Mouse (Mus musculus): ENCODE results near the gene Mal. TPM values are rescaled to one million over a fixed set of nuclear protein-coding genes. Genes with fewer than 3 reads are reported as not detected.

The Mal gene
- polyA plus RNA-seq, 1 experiment from 2014 or later, result 1.3 TPM

DNA sequence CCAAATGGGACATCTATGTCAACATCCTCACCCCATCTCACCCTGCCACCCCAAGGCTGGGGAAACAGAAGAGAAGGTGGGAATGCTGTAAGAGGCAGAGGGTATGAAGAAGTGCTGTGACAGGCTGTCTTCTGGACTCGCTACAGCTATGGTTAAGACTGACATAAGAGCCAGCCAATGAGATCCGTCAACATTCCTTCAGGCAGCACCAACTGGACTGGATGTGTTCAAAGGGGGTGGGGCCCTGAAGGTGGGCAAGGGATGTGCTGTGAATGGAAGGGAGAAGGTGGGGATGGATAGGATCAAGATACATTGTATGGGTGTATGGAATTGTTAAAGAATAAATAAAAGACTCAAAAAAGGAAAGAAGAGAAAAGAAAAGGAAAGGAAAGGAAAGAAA lies 23.9 kb downstream of the Mal start:
- Histone ChIP-seq H3K4me1 (ENCODE audit: control insufficient read depth, insufficient read depth, low read length) (no peaks in the 10 kb centered on the region), H3K27me3 (ENCODE audit: control insufficient read depth, insufficient read depth, low read depth, low read length) (no peaks in the 10 kb centered on the region), H3K4me3 (ENCODE audit: low read depth, low read length) (no peak overlapping the region), H3K36me3 (ENCODE audit: control insufficient read depth, insufficient read depth, low read length) (no peaks in the 10 kb centered on the region), H3K9me3 (replicated peaks; ENCODE audit: control insufficient read depth, low read length, poor library complexity, severe bottlenecking) (no peaks in the 10 kb centered on the region), H3K27ac (ENCODE audit: low read length) (no peak overlapping the region), H3K9ac (ENCODE audit: low read depth, low read length) (no peak overlapping the region), H3K4me2 (ENCODE audit: low read length) (no peak overlapping the region)
- ATAC-seq, result no peak
- 66% methylated on average over 2 of the region's 2 CpGs for WGBS

DNA sequence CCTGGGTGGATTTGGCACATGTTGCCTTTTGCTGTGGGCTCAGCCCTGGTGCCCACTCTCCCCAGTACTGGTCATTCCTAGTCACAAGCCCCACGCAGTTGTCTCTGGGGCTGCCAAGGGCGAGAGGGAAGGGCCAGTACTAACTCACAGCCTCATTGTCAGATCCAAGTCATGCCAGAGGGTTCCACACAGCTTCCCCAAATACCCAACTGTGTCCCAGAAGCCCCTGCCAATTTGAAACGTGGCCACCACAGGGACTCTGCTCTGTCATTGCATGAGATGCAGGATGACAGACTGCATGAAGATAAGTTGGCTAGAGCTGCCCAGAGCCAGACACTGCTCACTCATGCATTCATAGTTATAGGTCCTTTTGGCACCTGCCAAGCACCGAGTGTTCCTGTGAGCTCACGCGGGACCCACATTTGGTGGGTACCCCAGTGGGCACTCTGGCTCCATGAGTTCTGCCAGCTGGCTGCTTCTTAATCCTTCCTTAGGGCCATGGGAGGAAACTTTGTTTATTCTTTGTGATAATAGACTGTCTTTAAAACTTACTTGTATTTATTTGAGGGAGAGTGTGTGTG lies 28.4 kb downstream of the Mal start:
- no peaks in the 10 kb centered on the region for H3K36me3 ChIP-seq (ENCODE audit: control insufficient read depth, insufficient read depth, low read length)
- no peak for ATAC-seq
- H3K9me3 ChIP-seq (replicated peaks; ENCODE audit: control insufficient read depth, low read length, poor library complexity, severe bottlenecking), result no peaks in the 10 kb centered on the region
- 75% methylated on average over 6 of the region's 6 CpGs for WGBS
- H3K4me2 ChIP-seq (ENCODE audit: low read length), result no peak overlapping the region
- no peak overlapping the region for H3K9ac ChIP-seq (ENCODE audit: low read depth, low read length)
- H3K27ac ChIP-seq (ENCODE audit: low read length), result no peak overlapping the region
- no peaks in the 10 kb centered on the region for H3K4me1 ChIP-seq (ENCODE audit: control insufficient read depth, insufficient read depth, low read length)
- no peaks in the 10 kb centered on the region for H3K27me3 ChIP-seq (ENCODE audit: control insufficient read depth, insufficient read depth, low read depth, low read length)
- H3K4me3 ChIP-seq (ENCODE audit: low read depth, low read length), result no peak overlapping the region

DNA sequence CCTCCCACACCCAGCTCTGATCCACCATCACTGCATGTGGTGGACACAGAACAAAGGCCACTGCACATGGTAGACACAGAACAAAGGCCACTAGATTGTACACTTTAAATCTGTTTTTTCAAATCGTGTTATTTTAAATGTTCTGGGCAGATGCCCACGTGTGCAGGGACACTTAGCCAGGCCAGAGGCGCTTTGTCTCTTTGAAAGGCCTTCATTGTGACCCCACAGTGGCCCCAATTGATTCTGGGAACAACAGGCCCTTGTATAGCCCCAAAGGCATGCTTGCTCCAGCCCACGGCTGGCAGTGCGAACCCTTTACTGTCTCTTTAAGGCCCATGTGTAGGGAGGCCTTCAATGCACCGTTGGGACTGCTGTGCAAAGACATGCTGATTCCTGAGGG lies 29.1 kb downstream of the Mal start:
- Histone ChIP-seq H3K36me3 (ENCODE audit: control insufficient read depth, insufficient read depth, low read length) (no peaks in the 10 kb centered on the region), H3K4me1 (ENCODE audit: control insufficient read depth, insufficient read depth, low read length) (no peaks in the 10 kb centered on the region), H3K9me3 (replicated peaks; ENCODE audit: control insufficient read depth, low read length, poor library complexity, severe bottlenecking) (no peaks in the 10 kb centered on the region), H3K27ac (ENCODE audit: low read length) (no peak overlapping the region), H3K4me3 (ENCODE audit: low read depth, low read length) (no peak overlapping the region), H3K9ac (ENCODE audit: low read depth, low read length) (no peak overlapping the region), H3K27me3 (ENCODE audit: control insufficient read depth, insufficient read depth, low read depth, low read length) (no peaks in the 10 kb centered on the region), H3K4me2 (ENCODE audit: low read length) (no peak overlapping the region)
- no peak for ATAC-seq
- WGBS, result 48% methylated on average over 6 of the region's 6 CpGs

DNA sequence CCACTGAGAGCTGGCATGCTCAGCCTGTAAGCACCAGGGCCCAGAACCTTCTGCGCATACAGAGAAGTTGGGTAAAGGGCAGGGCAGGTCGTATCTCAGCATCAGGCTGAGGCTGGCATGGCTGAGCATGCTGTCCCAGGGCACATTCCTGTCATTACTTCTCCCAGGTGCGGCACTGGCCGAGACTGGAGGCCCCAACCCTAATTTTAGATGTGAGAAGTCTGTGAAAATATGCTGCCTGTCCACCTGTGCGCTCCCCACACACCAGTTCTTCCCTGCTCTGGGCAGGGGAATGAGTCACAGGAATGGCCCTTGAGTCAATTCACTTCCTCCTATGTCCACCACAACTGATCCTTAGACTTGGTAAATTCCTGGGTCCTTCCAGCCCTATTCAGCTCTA lies 30.8 kb downstream of the Mal start:
- H3K4me2 ChIP-seq (ENCODE audit: low read length), result no peak overlapping the region
- no peaks in the 10 kb centered on the region for H3K27me3 ChIP-seq (ENCODE audit: control insufficient read depth, insufficient read depth, low read depth, low read length)
- H3K9ac ChIP-seq (ENCODE audit: low read depth, low read length), result no peak overlapping the region
- no peak for ATAC-seq
- 84% methylated on average over 5 of the region's 5 CpGs for WGBS
- H3K4me3 ChIP-seq (ENCODE audit: low read depth, low read length), result no peak overlapping the region
- H3K27ac ChIP-seq (ENCODE audit: low read length), result no peak overlapping the region
- H3K9me3 ChIP-seq (replicated peaks; ENCODE audit: control insufficient read depth, low read length, poor library complexity, severe bottlenecking), result no peaks in the 10 kb centered on the region
- H3K4me1 ChIP-seq (ENCODE audit: control insufficient read depth, insufficient read depth, low read length), result no peaks in the 10 kb centered on the region
- no peaks in the 10 kb centered on the region for H3K36me3 ChIP-seq (ENCODE audit: control insufficient read depth, insufficient read depth, low read length)

DNA sequence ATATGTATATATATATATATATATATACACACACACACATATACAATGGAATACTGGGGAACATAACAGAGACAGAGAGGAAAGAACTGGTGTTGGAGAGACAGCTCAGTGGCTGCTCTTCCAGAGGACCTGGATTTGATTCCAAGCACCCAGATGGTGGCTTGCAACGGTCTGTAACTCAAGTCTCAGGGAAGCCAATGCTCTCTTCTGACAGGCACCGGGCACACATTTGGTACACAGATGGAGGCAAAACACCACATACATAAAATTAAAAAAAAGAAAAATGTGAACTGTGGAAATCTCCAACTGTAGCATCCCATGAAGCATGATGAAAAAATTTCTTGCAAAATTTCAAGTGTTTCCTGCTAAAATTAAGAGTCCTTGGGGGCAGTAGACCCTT lies 31.7 kb downstream of the Mal start:
- H3K9me3 ChIP-seq (replicated peaks; ENCODE audit: control insufficient read depth, low read length, poor library complexity, severe bottlenecking), result no peaks in the 10 kb centered on the region
- no peak overlapping the region for H3K4me3 ChIP-seq (ENCODE audit: low read depth, low read length)
- H3K4me2 ChIP-seq (ENCODE audit: low read length), result no peak overlapping the region
- no peak overlapping the region for H3K9ac ChIP-seq (ENCODE audit: low read depth, low read length)
- H3K36me3 ChIP-seq (ENCODE audit: control insufficient read depth, insufficient read depth, low read length), result no peaks in the 10 kb centered on the region
- H3K27ac ChIP-seq (ENCODE audit: low read length), result no peak overlapping the region
- WGBS, result 87% methylated on average over 2 of the region's 2 CpGs
- ATAC-seq, result no peak
- H3K4me1 ChIP-seq (ENCODE audit: control insufficient read depth, insufficient read depth, low read length), result no peaks in the 10 kb centered on the region
- H3K27me3 ChIP-seq (ENCODE audit: control insufficient read depth, insufficient read depth, low read depth, low read length), result no peaks in the 10 kb centered on the region

DNA sequence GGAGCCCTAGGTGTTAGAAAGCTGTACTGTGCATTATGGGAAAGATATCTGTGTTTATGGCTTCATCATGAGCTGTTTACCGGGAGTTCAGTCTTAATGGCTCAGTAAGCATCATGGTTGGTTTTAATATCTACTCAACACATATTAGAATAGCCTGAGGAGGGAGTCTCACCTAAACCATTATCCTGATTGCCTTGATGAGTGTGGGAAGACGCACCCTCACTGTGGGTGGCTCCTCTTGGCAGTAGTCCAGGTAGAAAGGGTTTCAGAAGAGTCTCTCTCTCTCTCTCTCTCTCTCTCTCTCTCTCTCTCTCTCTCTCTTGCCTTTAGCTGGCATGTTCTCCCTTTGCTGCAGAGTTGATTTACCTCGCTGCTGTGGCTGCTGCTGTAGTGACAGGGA lies 34.4 kb downstream of the Mal start:
- WGBS, result 41% methylated on average over 3 of the region's 3 CpGs
- Histone ChIP-seq H3K4me1 (ENCODE audit: control insufficient read depth, insufficient read depth, low read length) (no peaks in the 10 kb centered on the region), H3K27ac (ENCODE audit: low read length) (no peak overlapping the region), H3K27me3 (ENCODE audit: control insufficient read depth, insufficient read depth, low read depth, low read length) (no peaks in the 10 kb centered on the region), H3K9ac (ENCODE audit: low read depth, low read length) (no peak overlapping the region), H3K4me3 (ENCODE audit: low read depth, low read length) (no peak overlapping the region), H3K4me2 (ENCODE audit: low read length) (no peak overlapping the region), H3K36me3 (ENCODE audit: control insufficient read depth, insufficient read depth, low read length) (no peaks in the 10 kb centered on the region), H3K9me3 (replicated peaks; ENCODE audit: control insufficient read depth, low read length, poor library complexity, severe bottlenecking) (no peaks in the 10 kb centered on the region)
- no peak for ATAC-seq

DNA sequence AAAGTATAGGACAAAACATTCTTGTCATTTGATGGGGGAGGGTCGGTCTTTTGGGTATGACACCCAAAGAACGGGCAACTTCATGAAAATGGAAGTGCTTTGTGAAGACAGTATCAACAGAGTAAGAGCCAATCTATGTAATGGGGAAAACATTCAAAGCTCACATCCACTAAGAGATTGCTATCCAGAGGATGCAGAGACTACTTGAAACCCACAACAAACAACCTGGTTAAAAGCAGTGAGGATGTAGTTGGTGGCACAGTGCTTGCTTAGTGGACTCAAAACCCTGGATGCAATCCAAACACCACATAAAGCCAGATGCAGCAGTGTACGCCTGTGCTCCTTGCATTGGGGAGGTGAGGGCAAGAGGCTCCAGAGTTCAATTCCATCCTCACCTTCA lies 37.2 kb downstream of the Mal start:
- H3K9me3 ChIP-seq (replicated peaks; ENCODE audit: control insufficient read depth, low read length, poor library complexity, severe bottlenecking), result no peaks in the 10 kb centered on the region
- no peaks in the 10 kb centered on the region for H3K27me3 ChIP-seq (ENCODE audit: control insufficient read depth, insufficient read depth, low read depth, low read length)
- H3K27ac ChIP-seq (ENCODE audit: low read length), result no peak overlapping the region
- H3K4me1 ChIP-seq (ENCODE audit: control insufficient read depth, insufficient read depth, low read length), result no peaks in the 10 kb centered on the region
- no peak overlapping the region for H3K9ac ChIP-seq (ENCODE audit: low read depth, low read length)
- no peak overlapping the region for H3K4me3 ChIP-seq (ENCODE audit: low read depth, low read length)
- 89% methylated on average over 3 of the region's 3 CpGs for WGBS
- no peaks in the 10 kb centered on the region for H3K36me3 ChIP-seq (ENCODE audit: control insufficient read depth, insufficient read depth, low read length)
- no peak for ATAC-seq
- H3K4me2 ChIP-seq (ENCODE audit: low read length), result no peak overlapping the region

DNA sequence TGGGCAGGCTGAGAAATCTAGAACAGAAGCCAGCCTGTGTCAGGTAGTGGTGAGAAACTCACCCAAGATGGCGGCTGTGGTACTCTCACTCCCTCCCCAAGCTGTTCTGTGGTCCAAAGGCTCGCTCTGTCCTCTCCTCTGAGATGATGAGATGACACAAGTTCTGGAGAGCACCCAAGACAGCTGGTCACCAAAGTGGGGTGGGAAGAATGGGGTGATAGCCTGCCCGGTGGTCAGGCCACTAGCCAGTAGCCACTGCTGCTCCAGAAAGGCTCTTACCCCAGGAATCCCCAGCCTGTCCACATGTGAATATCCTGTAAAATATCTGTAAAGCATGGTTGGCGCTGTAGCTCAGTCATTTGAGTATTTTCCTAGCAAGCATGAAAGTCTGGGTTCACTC lies 44.2 kb downstream of the Mal start:
- no peak overlapping the region for H3K27ac ChIP-seq (ENCODE audit: low read length)
- H3K27me3 ChIP-seq (ENCODE audit: control insufficient read depth, insufficient read depth, low read depth, low read length), result no peaks in the 10 kb centered on the region
- H3K9ac ChIP-seq (ENCODE audit: low read depth, low read length), result no peak overlapping the region
- 96% methylated on average over 4 of the region's 4 CpGs for WGBS
- ATAC-seq, result no peak
- no peaks in the 10 kb centered on the region for H3K9me3 ChIP-seq (replicated peaks; ENCODE audit: control insufficient read depth, low read length, poor library complexity, severe bottlenecking)
- H3K4me3 ChIP-seq (ENCODE audit: low read depth, low read length), result no peak overlapping the region
- H3K36me3 ChIP-seq (ENCODE audit: control insufficient read depth, insufficient read depth, low read length), result no peaks in the 10 kb centered on the region
- no peak overlapping the region for H3K4me2 ChIP-seq (ENCODE audit: low read length)
- no peaks in the 10 kb centered on the region for H3K4me1 ChIP-seq (ENCODE audit: control insufficient read depth, insufficient read depth, low read length)

DNA sequence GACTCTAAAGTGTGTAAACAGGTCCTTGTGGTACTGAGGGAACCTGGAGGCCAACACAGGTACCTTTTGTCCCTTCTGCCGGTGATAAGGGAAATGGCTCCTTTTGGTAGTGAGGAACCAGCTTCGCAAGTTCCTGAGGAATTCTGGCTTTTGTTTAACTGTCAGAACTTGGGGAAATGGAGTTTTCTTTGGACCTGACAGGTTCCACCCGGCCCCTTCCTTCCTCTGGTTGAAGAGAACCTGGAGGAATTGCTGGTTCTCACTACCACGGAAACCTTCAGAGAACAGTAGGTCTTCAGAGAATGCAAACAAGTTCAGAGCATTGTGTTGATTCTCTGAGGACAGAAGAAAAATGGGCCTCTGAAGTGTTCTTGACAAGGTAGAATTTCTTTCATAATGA lies 45.1 kb downstream of the Mal start:
- WGBS, result 89% methylated on average over 4 of the region's 4 CpGs
- no peak overlapping the region for H3K4me3 ChIP-seq (ENCODE audit: low read depth, low read length)
- H3K4me1 ChIP-seq (ENCODE audit: control insufficient read depth, insufficient read depth, low read length), result no peaks in the 10 kb centered on the region
- H3K4me2 ChIP-seq (ENCODE audit: low read length), result no peak overlapping the region
- H3K27ac ChIP-seq (ENCODE audit: low read length), result no peak overlapping the region
- H3K9ac ChIP-seq (ENCODE audit: low read depth, low read length), result no peak overlapping the region
- no peaks in the 10 kb centered on the region for H3K27me3 ChIP-seq (ENCODE audit: control insufficient read depth, insufficient read depth, low read depth, low read length)
- H3K36me3 ChIP-seq (ENCODE audit: control insufficient read depth, insufficient read depth, low read length), result no peaks in the 10 kb centered on the region
- no peaks in the 10 kb centered on the region for H3K9me3 ChIP-seq (replicated peaks; ENCODE audit: control insufficient read depth, low read length, poor library complexity, severe bottlenecking)
- ATAC-seq, result no peak
